Mouse (Mus musculus) forebrain, embryonic 14.5 days (tissue): ENCODE results near the gene Uba3. TPM values are rescaled to one million over a fixed set of nuclear protein-coding genes. Genes with fewer than 3 reads are reported as not detected.
A peak's percentile ranks its signal among the peaks of the same experiment; 100 is the strongest.

Source experiments
- ATAC-seq: fragments of 200-750 bp; cut with Nextera tagmentation; 2 replicates; pipeline ENCODE4 v1.8.0; 2017; ENCODE audit warnings: mild to moderate bottlenecking, moderate library complexity
- DNase-seq: peaks from one replicate; pipeline ENCODE4 v3.0.0-alpha.2; 2015; ENCODE audit warnings: low spot score
- H3K27ac ChIP-seq: fragments of 300-500 bp; sonication (generic); 2 replicates; pipeline ENCODE4 v1.5.1; 2014; ENCODE audit warnings: low read depth, mild to moderate bottlenecking, control low read depth, low read length, moderate library complexity
- H3K27me3 ChIP-seq: fragments of 300-500 bp; sonication (generic); replicated peaks from 2 replicates; pipeline ENCODE4 v1.6.1; 2014; ENCODE audit warnings: low read length, control low read depth, mixed read lengths; ENCODE audit not compliant: control insufficient read depth, insufficient read depth
- H3K36me3 ChIP-seq: fragments of 300-500 bp; sonication (generic); 2 replicates; pipeline ENCODE4 v1.6.1; 2014; ENCODE audit warnings: low read length, control low read depth; ENCODE audit not compliant: control insufficient read depth, insufficient read depth
- H3K4me1 ChIP-seq: fragments of 300-500 bp; sonication (generic); 2 replicates; pipeline ENCODE4 v1.6.1; 2014; ENCODE audit warnings: antibody characterized with exemption, low read length, control low read depth; ENCODE audit not compliant: control insufficient read depth, insufficient read depth
- H3K4me2 ChIP-seq: fragments of 300-500 bp; sonication (generic); 2 replicates; pipeline ENCODE4 v1.6.1; 2014; ENCODE audit warnings: mild to moderate bottlenecking, control low read depth, low read length
- H3K4me3 ChIP-seq: fragments of 300-500 bp; sonication (generic); 2 replicates; pipeline ENCODE4 v1.5.1; 2014; ENCODE audit warnings: low read depth, low read length, control low read depth
- H3K9ac ChIP-seq: fragments of 300-500 bp; sonication (generic); 2 replicates; pipeline ENCODE4 v1.6.1; 2014; ENCODE audit warnings: mild to moderate bottlenecking, low read length, control low read depth, moderate library complexity
- H3K9me3 ChIP-seq: fragments of 300-500 bp; sonication (generic); replicated peaks from 2 replicates; pipeline ENCODE4 v1.6.1; 2016; ENCODE audit warnings: low read length, control low read depth, mixed read lengths; ENCODE audit not compliant: control insufficient read depth
- WGBS: fragments of 180-500 bp; shearing (Covaris S2); extraction: QIAGEN DNeasy Blood & Tissue Kit; methylation state at CpG from one replicate; pipeline ENCODE4 v1.1.7; 2014; 5-methylcytosine and 5-hydroxymethylcytosine counted together
- polyA plus RNA-seq: library from polyadenylated mRNA; unstranded; fragments of >200 nt; fragmentation: Nextera tagmentation; extraction: Ambion mirVana; gene quantifications from 2 replicates; pipeline ENCODE4 v1.2.1, GENCODE M21; 2014

Gene Uba3
- 96.4 and 119 TPM in 2 replicates for polyA plus RNA-seq

- WGBS = under 1% methylated on average over 32 of the region's 38 CpGs
- peak; percentile 97 for ATAC-seq
Measured at GRCm38 (mm10) chr6:97205439-97205885, at the start of gene Uba3. Gene Uba3 (minus strand): TSS chr6:97205647.

GRCm38 (mm10) chr6:97252711-97253221 is 47.3 kb upstream of the Uba3 start, which contains the start of gene Lmod3:
Gene Lmod3 (minus strand): TSS chr6:97252759.
- DNase-seq (no peak), ATAC-seq (no peak)
- Histone ChIP-seq H3K4me3 (no peak within 1 kb of the TSS), H3K4me1 (no peaks in the 10 kb centered on the region), H3K9me3 (no peaks in the 10 kb centered on the region), H3K4me2 (no peak within 1 kb of the TSS), H3K27me3 (no peaks in the 10 kb centered on the region), H3K27ac (no peak within 1 kb of the TSS), H3K9ac (no peak within 1 kb of the TSS), H3K36me3 (no peaks in the 10 kb centered on the region)
- 46% methylated on average over 9 of the region's 9 CpGs for WGBS

More at GRCm38 (mm10) chr6:97205439-97205885, at the start of gene Uba3:
- peaks cover 14% of the 10 kb centered on the region for H3K4me1 ChIP-seq
- peak within 1 kb of the TSS; percentile 85 for H3K4me3 ChIP-seq
- H3K9me3 ChIP-seq = no peaks in the 10 kb centered on the region
- peak within 1 kb of the TSS; percentile 83 for H3K27ac ChIP-seq
- H3K36me3 ChIP-seq = 0 out of 2 replicates have a peak, but pooled peaks cover 4% of the 10 kb centered on the region
- no peaks in the 10 kb centered on the region for H3K27me3 ChIP-seq
- H3K9ac ChIP-seq = peak within 1 kb of the TSS; percentile 98
- peak; percentile 99 for DNase-seq
- peak within 1 kb of the TSS; percentile 79 for H3K4me2 ChIP-seq

- Histone ChIP-seq H3K4me3 (no peak overlapping the region), H3K27me3 (no peaks in the 10 kb centered on the region), H3K4me2 (no peak overlapping the region), H3K4me1 (no peaks in the 10 kb centered on the region), H3K27ac (no peak overlapping the region), H3K9ac (no peak overlapping the region), H3K36me3 (no peaks in the 10 kb centered on the region), H3K9me3 (no peaks in the 10 kb centered on the region)
- 77% methylated on average over 5 of the region's 5 CpGs for WGBS
- DNase-seq = no peak
- no peak for ATAC-seq
Measured at GRCm38 (mm10) chr6:97252086-97252485, 46.6 kb upstream of the Uba3 start.

- Histone ChIP-seq H3K27me3 (no peaks in the 10 kb centered on the region), H3K4me3 (no peak overlapping the region), H3K36me3 (no peaks in the 10 kb centered on the region), H3K9me3 (no peaks in the 10 kb centered on the region), H3K4me2 (no peak overlapping the region), H3K4me1 (no peaks in the 10 kb centered on the region), H3K9ac (no peak overlapping the region), H3K27ac (no peak overlapping the region)
- no peak for ATAC-seq
- 47% methylated on average over 6 of the region's 6 CpGs for WGBS
- peak; percentile 80 for DNase-seq
Measured at GRCm38 (mm10) chr6:97250966-97251365, 45.5 kb upstream of the Uba3 start.

- Histone ChIP-seq H3K9ac (no peak overlapping the region), H3K4me1 (no peaks in the 10 kb centered on the region), H3K9me3 (no peaks in the 10 kb centered on the region), H3K36me3 (no peaks in the 10 kb centered on the region), H3K4me2 (no peak overlapping the region), H3K27ac (no peak overlapping the region), H3K4me3 (no peak overlapping the region), H3K27me3 (no peaks in the 10 kb centered on the region)
- no peak for ATAC-seq
- no peak for DNase-seq
Measured at GRCm38 (mm10) chr6:97245200-97245599, 39.8 kb upstream of the Uba3 start.

- H3K36me3 ChIP-seq = no peaks in the 10 kb centered on the region
- H3K9me3 ChIP-seq = no peaks in the 10 kb centered on the region
- 92% methylated on average over 4 of the region's 4 CpGs for WGBS
- H3K27me3 ChIP-seq = no peaks in the 10 kb centered on the region
- H3K27ac ChIP-seq = no peak overlapping the region
- H3K4me2 ChIP-seq = no peak overlapping the region
- DNase-seq (no peak), ATAC-seq (no peak)
- H3K9ac ChIP-seq = no peak overlapping the region
- no peaks in the 10 kb centered on the region for H3K4me1 ChIP-seq
- H3K4me3 ChIP-seq = no peak overlapping the region
Measured at GRCm38 (mm10) chr6:97242522-97242921, 37.1 kb upstream of the Uba3 start.

GRCm38 (mm10) chr6:97240092-97240491 is 34.6 kb upstream of the Uba3 start:
- H3K27ac ChIP-seq = no peak overlapping the region
- no peaks in the 10 kb centered on the region for H3K9me3 ChIP-seq
- H3K9ac ChIP-seq = no peak overlapping the region
- H3K36me3 ChIP-seq = no peaks in the 10 kb centered on the region
- ATAC-seq = no peak
- H3K4me1 ChIP-seq = no peaks in the 10 kb centered on the region
- WGBS = 85% methylated on average over 5 of the region's 5 CpGs
- no peaks in the 10 kb centered on the region for H3K27me3 ChIP-seq
- no peak for DNase-seq
- H3K4me2 ChIP-seq = no peak overlapping the region
- no peak overlapping the region for H3K4me3 ChIP-seq

- ATAC-seq = no peak
- no peak for DNase-seq
- no peak overlapping the region for H3K4me2 ChIP-seq
- no peak overlapping the region for H3K4me3 ChIP-seq
- H3K4me1 ChIP-seq = no peaks in the 10 kb centered on the region
- H3K9ac ChIP-seq = no peak overlapping the region
- H3K9me3 ChIP-seq = no peaks in the 10 kb centered on the region
- WGBS = 93% methylated on average over 6 of the region's 6 CpGs
- H3K27me3 ChIP-seq = no peaks in the 10 kb centered on the region
- H3K36me3 ChIP-seq = 0 out of 2 replicates have a peak, but pooled peaks cover under 1% of the 10 kb centered on the region
- H3K27ac ChIP-seq = no peak overlapping the region
Measured at GRCm38 (mm10) chr6:97239360-97239759, 33.9 kb upstream of the Uba3 start.

GRCm38 (mm10) chr6:97236088-97236487 is 30.6 kb upstream of the Uba3 start:
- Histone ChIP-seq H3K36me3 (peaks cover 20% of the 10 kb centered on the region), H3K9ac (no peak overlapping the region), H3K4me3 (no peak overlapping the region), H3K27me3 (no peaks in the 10 kb centered on the region), H3K9me3 (no peaks in the 10 kb centered on the region), H3K27ac (no peak overlapping the region), H3K4me2 (no peak overlapping the region), H3K4me1 (no peaks in the 10 kb centered on the region)
- ATAC-seq = no peak
- DNase-seq = no peak
- WGBS = 96% methylated on average over 5 of the region's 5 CpGs
